Mouse (Mus musculus): ENCODE measurements around the gene Spata32. TPM values are rescaled to one million over a fixed set of nuclear protein-coding genes. Genes with fewer than 3 reads are reported as not detected.
A peak's percentile ranks its signal among the peaks of the same experiment; 100 is the strongest.

Spata32 gene
- total RNA-seq, 2 experiments from 2014 or later, result 1.7 to 2.9 TPM

- intact Hi-C loops (cut with DNase I), result loop anchor here (10.0 kb wide), 1 partner anchor 466 kb away; no protein-coding TSS in a partner anchor
- peak overlapping the region; percentile 53 for H3K4me3 ChIP-seq
- H3K27ac ChIP-seq, result peak overlapping the region; percentile 98
These were observed 19.9 kb downstream of the Spata32 start for GRCm38 (mm10) chr11:103198339-103198738.

DNA sequence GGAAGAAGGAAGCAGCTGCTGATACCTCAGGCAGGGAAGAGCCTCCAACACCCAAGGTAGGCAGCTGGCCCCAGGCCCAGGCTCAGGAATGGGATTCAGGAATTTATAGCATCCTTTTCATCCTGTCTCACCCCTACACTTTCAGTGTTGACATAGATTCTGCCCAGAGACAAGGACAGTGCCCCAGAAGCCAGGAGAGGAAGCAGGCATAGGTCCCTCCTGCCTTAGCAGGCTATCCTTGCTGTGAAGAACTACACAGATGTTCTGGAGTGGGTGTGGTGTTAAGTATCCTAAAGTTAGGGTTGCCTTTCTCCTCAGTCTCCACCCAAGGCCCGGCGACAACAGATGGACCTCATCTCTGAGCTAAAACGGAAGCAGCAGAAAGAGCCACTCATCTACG is 20.9 kb downstream of the Spata32 start:
- peak overlapping the region; percentile 53 for H3K4me3 ChIP-seq
- intact Hi-C loops (cut with DNase I), result loop anchor here (10.0 kb wide), 1 partner anchor 467 kb away; no protein-coding TSS in a partner anchor
- no peak for TF ChIP-seq CTCF (IDR thresholded peaks at IDR 0.05)
- H3K27ac ChIP-seq, result peak overlapping the region; percentile 98
- peak in 1 of 2 experiments; percentile 63 for DNase-seq (ENCODE audit: extremely low spot score in 1 of 2, low spot score in 2 of 2)

More at GRCm38 (mm10) chr11:103198339-103198738, 19.9 kb downstream of the Spata32 start:
- no peak for DNase-seq (ENCODE audit: extremely low spot score in 1 of 2, low spot score in 2 of 2)
- no peak for TF ChIP-seq CTCF (IDR thresholded peaks at IDR 0.05)

DNA sequence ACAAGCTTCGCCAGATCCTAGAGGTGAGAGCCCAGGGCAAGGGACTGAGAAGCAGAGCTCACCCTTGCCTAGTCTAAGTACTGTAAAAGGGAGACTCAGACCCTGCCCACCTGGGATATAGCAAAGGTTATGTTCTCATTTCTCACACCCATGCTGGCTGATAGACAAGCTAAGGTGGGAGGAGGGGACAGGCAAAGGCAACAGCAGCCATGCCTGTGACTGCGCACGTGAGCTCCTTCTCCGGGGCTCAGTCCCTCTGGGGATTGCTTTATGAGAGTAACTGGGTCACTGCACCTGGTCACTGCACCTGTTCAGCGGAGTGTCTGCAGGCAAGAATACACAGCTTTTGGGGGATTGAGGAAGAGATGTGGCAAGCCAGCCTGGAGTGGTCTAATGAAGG is 22.6 kb downstream of the Spata32 start:
- no peak for DNase-seq (ENCODE audit: extremely low spot score in 1 of 2, low spot score in 2 of 2)
- intact Hi-C loops (cut with DNase I), result loop anchor here (10.0 kb wide), 1 partner anchor 469 kb away; no protein-coding TSS in a partner anchor
- peak overlapping the region; percentile 62 for H3K4me3 ChIP-seq
- no peak for TF ChIP-seq CTCF (IDR thresholded peaks at IDR 0.05)
- H3K27ac ChIP-seq, result peak overlapping the region; percentile 98

DNA sequence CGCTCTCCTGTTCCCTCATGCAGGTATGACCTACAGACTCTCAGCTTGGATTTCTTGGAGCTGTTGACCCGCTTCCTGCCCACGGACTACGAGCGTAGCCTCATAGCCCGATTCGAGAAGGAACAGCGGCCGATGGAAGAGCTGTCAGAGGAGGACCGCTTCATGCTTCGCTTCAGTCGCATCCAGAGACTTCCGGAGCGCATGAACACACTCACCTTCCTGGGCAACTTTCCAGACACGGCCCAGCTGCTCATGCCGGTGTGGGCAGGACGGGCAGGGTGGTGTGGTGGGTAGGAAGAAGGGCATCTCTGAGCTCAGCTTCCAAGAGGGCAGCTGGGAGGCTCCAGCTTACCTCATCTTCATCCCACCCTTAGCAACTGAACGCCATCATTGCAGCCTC is 23.0 kb downstream of the Spata32 start:
- H3K4me3 ChIP-seq, result peak overlapping the region; percentile 62
- intact Hi-C loops (cut with DNase I), result loop anchor here (10.0 kb wide), 1 partner anchor 470 kb away; no protein-coding TSS in a partner anchor
- H3K27ac ChIP-seq, result peak overlapping the region; percentile 98
- peak in 1 of 2 experiments; percentile 64 for DNase-seq (ENCODE audit: extremely low spot score in 1 of 2, low spot score in 2 of 2)
- no peak for TF ChIP-seq CTCF (IDR thresholded peaks at IDR 0.05)

GRCm38 (mm10) chr11:103193825-103194168 is 24.4 kb downstream of the Spata32 start:
- peak overlapping the region; percentile 98 for H3K27ac ChIP-seq
- no peak for DNase-seq (ENCODE audit: extremely low spot score in 1 of 2, low spot score in 2 of 2)

GRCm38 (mm10) chr11:103192956-103193824 is 25.0 kb downstream of the Spata32 start:
- TF ChIP-seq CTCF (IDR thresholded peaks at IDR 0.05), result peak; percentile 43
- DNase-seq (ENCODE audit: extremely low spot score in 1 of 2, low spot score in 2 of 2), result peak; percentile 76 to 79
- Histone ChIP-seq H3K27ac (peak overlapping the region; percentile 98), H3K4me3 (peak overlapping the region; percentile 62)
- intact Hi-C loops (cut with DNase I), result loop anchor here (2.0 to 10.0 kb wide), 2 partner anchors 22 to 472 kb away; partner anchors contain the start of gene Fmnl1

More at GRCm38 (mm10) chr11:103193825-103194168, 24.4 kb downstream of the Spata32 start:
- intact Hi-C loops (cut with DNase I), result loop anchor here (2.0 to 10.0 kb wide), 2 partner anchors 23 to 471 kb away; partner anchors contain the start of gene Fmnl1
- peak overlapping the region; percentile 62 for H3K4me3 ChIP-seq
- no peak for TF ChIP-seq CTCF (IDR thresholded peaks at IDR 0.05)

GRCm38 (mm10) chr11:103192230-103192955 is 25.8 kb downstream of the Spata32 start:
- H3K27ac ChIP-seq, result peak overlapping the region; percentile 98

GRCm38 (mm10) chr11:103184891-103185290 is 33.3 kb downstream of the Spata32 start:
- TF ChIP-seq CTCF (IDR thresholded peaks at IDR 0.05), result peak; percentile 69
- intact Hi-C loops (cut with DNase I), result loop anchor here (2.0 kb wide), 1 partner anchor 14 kb away; the partner anchor contains the start of gene Fmnl1
- H3K4me3 ChIP-seq, result no peak overlapping the region

More at GRCm38 (mm10) chr11:103192230-103192955, 25.8 kb downstream of the Spata32 start:
- peak; percentile 72 to 80 for DNase-seq (ENCODE audit: extremely low spot score in 1 of 2, low spot score in 2 of 2)
- TF ChIP-seq CTCF (IDR thresholded peaks at IDR 0.05), result no peak
- intact Hi-C loops (cut with DNase I), result loop anchor here (2.0 to 10.0 kb wide), 2 partner anchors 22 to 472 kb away; partner anchors contain the start of gene Fmnl1
- H3K4me3 ChIP-seq, result peak overlapping the region; percentile 62

GRCm38 (mm10) chr11:103181911-103182310 is 36.3 kb downstream of the Spata32 start:
- intact Hi-C loops (cut with DNase I), result no loop called here
- no peak for DNase-seq (ENCODE audit: extremely low spot score in 1 of 2, low spot score in 2 of 2)

More at GRCm38 (mm10) chr11:103184891-103185290, 33.3 kb downstream of the Spata32 start:
- H3K27ac ChIP-seq, result no peak overlapping the region
- DNase-seq (ENCODE audit: extremely low spot score in 1 of 2, low spot score in 2 of 2), result peak in 1 of 2 experiments; percentile 46

GRCm38 (mm10) chr11:103181349-103181748 is 36.9 kb downstream of the Spata32 start:
- TF ChIP-seq CTCF (IDR thresholded peaks at IDR 0.05), result no peak
- intact Hi-C loops (cut with DNase I), result no loop called here
- Histone ChIP-seq H3K27ac (no peak overlapping the region), H3K4me3 (no peak overlapping the region)
- DNase-seq (ENCODE audit: extremely low spot score in 1 of 2, low spot score in 2 of 2), result no peak

More at GRCm38 (mm10) chr11:103181911-103182310, 36.3 kb downstream of the Spata32 start:
- no peak overlapping the region for H3K27ac ChIP-seq
- H3K4me3 ChIP-seq, result no peak overlapping the region
- no peak for TF ChIP-seq CTCF (IDR thresholded peaks at IDR 0.05)

DNA sequence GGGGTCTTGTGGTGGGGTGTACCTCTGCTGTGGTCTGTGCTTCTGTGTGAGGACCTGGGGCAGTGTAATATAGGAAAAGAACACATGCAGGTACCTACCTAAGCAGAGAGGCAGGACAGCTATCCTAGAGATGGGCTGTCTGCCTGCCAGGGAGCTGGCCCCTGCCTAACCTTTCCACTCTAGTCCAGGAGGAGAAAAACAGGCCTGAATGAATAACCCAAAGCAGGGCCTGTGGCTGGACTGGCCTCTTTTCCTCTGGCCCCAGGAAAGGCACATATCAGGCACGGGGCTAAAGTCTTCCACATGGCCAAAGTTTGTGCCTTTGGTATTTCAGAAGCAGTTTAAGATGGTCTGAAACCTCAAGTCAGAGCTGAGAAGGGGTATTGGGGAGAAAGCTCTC is 37.8 kb downstream of the Spata32 start:
- no peak overlapping the region for H3K4me3 ChIP-seq
- H3K27ac ChIP-seq, result no peak overlapping the region
- intact Hi-C loops (cut with DNase I), result no loop called here
- DNase-seq (ENCODE audit: extremely low spot score in 1 of 2, low spot score in 2 of 2), result no peak
- TF ChIP-seq CTCF (IDR thresholded peaks at IDR 0.05), result no peak

Data from left cerebral cortex, adult 2 months (tissue).